Mouse (Mus musculus) urinary bladder, postnatal 36 days (tissue): ENCODE measurements at regions not wholly inside any gene's neighbourhood (a gene's known extent, or its start where the extent isn't known, plus 50 kb on each side); places are given as distances from the start of the nearest gene placed in this dataset.

Experiments used
- DNase-seq, 2 experiments: peaks; one replicate each; pipeline ENCODE4 v3.0.0; 2022; ENCODE audit warnings: low spot score in 2 of 2, mixed read lengths in 1 of 2

DNA sequence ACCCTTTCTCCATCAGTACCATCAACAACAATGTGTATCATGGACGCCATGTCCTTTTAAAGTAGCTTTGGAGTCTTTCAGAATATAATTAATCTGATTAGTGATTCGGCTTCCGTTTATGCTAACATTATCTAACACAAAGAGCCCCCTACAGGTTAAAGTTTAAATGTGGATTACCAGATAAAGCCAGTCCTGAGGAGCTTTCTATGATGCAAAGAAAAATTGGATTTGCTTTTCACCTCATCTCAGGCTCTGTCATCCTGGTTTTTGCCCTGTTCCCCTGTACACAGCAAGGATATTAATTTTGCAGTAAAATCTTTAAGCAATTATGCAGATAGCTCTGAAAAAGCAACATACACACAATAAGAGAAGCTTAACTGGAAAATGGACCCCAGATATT lies 412.7 kb upstream of the Tbc1d2b start:
- no peak for DNase-seq

DNA sequence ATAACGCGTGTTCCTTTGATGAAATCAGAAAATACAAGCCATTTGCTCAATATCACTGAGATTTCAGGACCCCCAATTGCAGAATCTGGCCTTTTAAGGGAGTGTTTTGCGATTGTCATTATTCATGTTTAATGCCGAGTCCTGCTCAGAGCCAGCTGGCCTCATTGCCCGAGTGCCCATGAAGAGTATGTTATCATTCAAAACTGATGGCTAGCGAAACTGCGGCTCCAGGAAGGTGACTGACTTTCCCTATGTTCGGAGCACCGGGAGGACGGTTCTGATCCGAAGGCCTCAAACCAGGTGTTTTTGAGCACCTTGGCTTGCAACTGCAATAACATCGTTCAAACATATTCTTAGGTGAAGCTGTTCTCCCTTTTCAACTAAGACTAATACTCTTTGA lies 419.5 kb upstream of the Tbc1d2b start:
- no peak for DNase-seq

DNA sequence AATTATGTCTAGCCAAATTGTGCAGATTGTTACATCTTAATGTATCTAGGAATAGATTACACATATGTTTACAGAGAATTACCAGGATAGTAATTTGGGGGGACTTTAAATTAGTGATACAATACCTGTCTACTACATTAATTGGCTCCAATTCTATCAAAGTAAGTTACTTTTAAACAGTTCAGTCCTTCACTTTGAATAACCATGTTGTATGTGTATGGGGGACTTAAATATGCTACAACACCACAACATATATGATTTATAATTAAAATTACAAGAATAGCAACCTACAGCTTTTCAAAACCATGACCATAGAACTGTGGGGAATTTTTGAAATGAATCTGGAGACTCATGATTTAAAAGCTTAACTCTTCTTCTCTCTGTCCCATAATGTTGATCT lies 420.5 kb upstream of the Tbc1d2b start:
- DNase-seq: no peak

DNA sequence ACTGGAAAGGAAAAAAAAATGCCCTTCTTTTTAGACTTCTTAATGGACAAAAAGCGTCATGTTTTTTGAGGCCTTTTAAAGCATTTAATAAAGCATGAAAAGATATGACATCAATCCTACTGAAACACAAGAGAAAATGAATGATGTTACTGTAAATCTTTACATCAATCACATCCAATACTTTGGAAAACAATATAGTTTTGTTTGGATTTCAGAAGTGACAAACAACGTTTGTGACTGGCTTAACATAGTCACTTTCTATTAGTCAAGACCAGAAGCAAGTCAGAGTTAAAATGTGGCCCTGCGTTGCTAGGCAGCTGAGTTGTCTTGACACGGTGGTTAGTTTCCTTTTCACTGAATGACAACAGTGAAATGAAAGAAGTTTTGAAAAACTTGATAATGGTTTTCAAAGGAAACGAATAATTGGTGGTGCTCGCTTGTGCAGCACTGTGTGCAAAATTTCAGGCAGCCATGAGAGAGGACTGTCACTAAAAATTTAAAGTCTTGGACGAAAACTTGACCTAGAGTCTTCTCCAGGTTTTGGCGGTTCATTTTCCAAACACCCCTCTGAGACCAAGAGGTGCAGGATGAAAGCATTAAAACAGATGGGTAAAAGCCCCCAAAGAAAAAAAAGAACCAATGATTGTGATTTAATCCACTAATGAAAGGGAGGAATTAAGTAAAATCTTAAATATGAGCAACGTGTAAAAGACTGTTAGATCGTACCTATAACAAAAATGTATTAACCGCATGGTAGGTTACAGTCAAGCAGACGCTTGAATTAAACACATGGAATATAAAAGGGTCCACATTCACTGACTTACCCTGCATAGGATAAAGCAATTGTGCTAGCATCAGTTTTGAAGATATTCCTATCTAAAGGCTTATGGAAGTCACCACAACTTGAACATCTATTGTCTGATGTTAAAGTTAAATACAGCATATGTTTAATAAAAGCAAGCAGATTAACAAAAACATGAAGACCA lies 421.4 kb upstream of the Tbc1d2b start:
- no peak for DNase-seq

DNA sequence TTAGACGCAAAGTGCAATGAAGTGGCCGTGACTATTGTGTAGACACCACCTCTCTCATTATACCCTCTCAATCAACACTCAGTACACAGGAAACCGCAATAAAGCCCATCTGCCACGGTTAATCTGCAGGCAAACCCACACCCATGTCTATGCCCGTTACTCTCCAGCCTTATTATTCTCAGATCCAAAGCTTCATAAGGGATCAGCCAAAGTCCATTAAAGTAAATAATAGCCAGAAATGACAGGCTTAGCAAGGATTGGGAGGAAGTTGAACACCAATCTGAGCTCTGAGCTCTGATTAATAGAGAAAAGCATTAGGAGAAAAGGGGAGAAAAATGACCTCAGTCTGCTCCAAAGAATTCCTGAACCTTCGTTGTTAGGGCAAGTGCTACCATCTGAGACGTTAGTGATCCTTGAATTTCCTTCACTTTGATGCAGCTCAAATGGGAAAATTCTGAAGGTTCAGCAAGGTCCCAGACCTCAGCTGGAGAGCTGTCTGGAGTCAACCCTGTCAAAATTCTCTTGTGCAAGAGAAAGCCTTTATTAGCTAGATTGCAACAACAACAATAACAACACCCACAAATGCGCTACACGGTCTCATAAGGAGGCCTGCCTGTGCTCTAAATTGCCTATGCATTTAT lies 422.5 kb upstream of the Tbc1d2b start:
- no peak for DNase-seq

DNA sequence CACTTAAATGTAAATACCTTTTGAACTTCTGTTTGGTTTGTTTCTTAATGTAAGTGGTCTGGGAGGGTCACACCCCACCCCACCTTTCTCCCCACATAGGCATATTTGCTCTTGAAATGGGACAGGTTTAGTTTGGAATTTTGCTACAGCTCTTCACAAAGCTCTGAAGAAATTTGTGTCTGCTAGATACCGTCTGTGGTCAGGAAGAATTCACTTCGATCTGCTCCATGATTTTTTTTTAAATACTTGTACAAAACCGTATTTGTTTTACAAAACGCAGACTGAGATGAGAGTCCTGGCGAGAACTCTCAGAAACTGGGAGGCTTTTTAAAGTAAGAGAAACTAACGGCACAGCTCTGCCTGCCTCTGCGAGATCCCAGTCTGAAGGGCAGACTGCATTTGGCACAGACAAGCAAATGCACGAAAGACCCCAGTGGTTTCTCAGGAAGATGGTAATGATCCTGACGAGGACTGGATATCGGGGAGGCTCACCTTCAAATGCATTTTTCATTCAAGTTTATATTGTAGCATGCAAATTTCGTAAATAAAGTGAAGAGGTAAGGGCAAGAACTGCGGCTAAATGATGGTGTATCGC lies 423.5 kb upstream of the Tbc1d2b start:
- no peak for DNase-seq

DNA sequence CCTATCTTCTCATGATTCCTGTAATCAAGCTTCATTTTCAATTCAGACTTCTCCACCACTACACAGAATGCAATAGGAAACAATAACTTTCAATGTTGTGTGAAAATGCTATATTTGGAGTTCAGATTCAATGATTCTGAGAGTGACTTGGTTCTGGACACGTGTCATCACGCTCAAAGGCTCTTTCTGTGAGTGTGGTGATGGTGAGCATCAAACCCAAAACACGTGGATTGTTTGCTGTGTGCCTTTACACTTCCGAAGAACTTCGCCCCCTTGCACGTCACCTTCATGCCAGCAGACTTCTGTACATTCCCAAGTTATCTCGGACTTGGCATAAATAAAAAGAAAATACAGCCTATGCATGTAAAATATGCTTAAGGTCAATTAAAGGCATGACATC lies 425.1 kb upstream of the Tbc1d2b start:
- no peak for DNase-seq

DNA sequence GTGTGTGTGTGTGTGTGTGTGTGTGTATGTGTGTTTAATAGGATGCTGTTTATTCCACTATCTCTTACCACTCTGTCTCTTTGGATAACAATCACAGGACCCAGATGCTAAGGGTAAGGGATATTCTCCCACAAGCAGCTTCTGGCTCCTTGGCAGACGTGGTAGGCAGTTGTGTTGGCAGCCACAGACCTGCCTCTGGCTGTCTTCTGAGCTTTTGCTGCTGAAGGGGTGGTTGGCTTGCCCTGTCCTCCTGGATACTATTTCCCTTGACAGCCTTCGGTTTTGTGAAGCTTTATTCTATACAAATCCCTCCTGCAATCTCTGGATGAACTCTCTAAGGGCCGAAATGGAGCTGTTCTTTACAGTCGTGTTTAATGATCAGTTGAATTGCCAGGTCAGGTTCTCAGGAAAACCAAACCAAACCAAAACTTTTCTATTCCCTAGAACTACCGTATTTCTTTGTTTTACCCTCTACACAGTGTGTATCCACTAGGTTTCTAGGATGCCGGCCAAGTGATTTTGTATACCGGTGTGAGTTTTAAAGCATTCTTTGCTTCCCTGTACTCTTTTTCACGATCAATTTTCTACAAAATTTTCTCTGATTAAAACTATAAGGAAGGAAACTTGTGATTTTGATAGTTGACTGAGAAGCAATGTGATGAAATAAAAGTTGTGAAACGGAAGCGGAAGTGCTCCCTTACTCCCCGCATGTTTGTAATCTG lies 426.8 kb upstream of the Tbc1d2b start:
- no peak for DNase-seq

DNA sequence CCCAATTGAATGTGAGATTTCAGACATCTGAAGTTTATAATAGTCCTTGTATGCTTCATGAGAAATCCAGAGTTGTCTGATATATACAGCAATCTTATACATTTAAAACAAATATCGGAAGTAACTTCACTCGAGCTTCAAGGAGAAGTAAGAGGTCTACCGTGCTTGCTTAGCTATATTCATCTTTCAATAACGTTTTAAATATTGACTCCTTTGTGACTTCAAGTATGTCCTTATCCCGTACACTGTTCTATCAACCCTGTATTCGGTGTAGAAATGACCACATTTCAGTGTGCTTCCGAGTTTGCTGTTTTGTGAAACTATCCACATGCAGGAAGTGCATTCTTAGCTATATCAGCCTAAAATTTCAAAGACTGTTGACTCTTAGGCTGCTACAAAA lies 427.8 kb upstream of the Tbc1d2b start:
- no peak for DNase-seq

DNA sequence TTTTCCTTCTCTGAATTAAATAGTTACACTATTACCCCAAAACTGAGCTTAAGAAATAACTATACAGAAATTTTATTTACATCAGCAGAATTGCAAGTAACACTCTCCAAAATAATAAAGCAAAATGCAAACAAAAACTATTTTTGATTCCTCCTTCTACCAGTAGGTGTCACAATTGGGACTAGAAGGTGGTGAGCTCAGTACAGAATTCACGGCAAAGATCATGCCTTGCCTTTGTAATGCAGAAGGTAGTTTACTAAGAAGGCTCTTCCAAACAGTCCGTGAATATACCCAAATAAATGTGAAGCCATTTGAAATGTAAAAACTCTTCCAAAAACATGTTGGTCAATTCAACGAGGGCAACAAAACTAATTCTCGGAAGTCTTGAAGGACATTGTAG lies 428.5 kb upstream of the Tbc1d2b start:
- no peak for DNase-seq

DNA sequence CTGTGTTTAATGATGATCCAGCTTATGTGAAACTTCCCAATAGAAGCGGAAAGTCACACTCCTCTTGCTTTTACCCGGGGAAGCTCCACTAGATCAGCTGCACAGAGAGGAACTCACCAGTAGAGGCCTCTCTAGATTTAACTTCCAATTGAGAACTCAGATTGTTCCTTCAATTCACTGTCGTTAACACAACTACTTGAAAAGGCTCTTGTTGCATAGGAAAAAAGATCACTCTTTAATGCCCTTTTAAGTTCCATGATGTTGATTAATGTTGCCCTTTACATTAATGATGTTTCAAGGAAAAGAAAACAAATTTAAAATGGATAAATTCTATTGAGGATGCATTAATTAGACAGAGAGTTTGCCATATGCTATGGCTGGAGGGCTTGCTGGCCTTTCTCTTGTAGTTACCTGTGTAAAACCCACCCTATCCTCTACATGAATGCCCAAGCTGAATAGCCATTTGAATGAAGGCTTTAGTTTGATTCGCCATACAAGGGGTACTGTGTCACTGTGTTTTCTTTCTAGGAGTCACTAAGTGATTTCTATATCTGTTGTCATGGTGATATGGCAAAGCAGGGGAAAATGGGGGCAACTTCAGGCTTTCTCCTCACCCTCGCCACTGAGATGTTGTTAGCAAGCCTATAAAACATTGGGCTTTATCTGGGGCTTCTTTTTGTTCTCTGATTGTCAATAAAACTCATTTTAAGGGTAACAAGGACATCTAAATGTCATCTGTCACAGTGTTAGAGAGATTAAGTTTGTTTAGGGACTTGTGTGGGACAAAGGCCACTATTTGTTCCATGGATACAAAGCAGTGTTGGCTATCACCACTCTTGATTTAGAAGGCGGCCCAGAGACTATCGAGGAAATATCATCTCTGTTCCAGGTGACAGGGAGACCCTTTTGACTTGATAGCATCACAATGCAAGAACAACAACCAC lies 429.9 kb upstream of the Tbc1d2b start:
- no peak for DNase-seq

DNA sequence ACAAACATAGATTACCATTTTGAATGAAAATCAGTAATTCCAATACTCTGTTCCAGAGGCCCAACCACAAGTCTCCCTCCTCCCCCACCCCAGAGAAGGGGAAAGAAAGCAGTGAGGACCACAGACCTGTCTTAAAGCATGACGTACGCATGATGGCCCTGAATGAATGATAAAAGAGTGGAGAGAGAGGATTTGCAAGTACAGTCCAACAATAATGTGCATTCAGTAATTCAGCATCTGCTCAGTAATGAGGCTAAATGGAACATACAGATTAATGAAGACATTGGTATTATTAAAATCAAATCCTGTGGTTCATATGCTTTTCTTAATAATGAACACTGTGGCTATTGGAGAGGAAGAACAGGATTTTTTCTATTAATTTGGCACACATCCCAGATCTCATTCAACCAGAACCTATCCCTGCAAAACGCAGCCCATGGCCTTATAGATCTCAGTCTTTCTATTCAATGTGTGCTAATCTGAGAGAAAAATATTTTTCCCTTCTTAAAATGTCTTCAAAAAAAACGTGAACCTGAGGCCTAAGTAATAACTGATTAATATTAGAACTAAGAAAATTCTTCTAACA lies 430.7 kb upstream of the Tbc1d2b start:
- no peak for DNase-seq

DNA sequence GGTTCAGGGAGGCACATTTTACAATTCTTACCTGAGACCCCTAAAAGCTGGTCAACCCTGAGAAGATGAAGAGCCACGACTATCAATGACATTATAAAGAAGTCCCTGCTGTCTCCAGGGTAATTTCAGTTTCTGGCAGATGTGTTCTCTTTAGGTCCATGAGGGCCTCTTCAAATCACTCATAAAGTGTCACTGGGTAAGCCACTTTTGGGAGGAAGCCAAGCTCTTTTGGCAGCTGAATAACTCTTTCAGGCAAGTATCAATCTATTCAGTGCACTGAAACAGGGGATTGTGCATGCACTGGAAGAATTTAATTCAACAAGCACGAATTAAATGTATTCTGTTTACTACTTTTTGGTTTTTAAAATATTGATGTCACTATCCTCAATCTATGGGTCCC lies 443.1 kb upstream of the Tbc1d2b start:
- DNase-seq: peak in 1 of 2 experiments; percentile 3

DNA sequence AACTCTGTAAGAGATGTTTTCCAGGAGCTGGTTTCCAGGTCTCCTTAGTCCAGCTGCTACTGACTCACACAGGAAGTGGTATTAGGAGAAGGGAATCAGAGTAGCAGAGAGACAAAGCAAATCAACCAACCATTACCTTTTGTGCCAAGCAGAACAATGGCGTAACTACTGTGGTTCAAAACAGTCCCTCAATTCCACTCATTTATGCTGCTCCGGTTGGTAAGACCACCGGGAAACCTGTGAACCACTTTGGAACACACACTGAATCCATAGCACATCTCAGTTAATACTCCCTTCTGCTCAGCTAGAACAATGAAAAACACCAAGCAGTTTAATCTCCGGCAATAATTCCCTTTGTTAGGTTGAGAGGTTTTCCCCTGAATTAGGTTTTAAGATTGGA lies 460.8 kb upstream of the Tbc1d2b start:
- DNase-seq: no peak

DNA sequence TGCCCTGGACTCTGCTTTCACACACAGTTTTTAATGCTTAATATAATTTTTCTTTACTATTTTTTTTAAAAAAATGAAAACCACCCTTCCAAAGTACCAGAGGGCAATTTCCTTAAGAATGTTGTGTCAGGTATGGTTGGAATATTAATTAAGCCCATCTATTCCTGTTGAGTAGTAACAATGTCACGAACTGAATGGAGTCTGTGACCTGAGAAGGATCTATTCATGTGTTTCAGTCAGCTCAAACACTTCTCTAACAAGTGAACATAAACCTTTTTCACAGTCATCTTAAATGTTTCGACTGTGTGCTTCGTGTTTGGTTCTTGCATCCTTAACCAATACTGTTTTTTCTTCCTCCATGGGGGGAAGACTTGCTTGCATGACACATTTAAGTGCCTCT lies 486.6 kb upstream of the Tbc1d2b start:
- no peak for DNase-seq

DNA sequence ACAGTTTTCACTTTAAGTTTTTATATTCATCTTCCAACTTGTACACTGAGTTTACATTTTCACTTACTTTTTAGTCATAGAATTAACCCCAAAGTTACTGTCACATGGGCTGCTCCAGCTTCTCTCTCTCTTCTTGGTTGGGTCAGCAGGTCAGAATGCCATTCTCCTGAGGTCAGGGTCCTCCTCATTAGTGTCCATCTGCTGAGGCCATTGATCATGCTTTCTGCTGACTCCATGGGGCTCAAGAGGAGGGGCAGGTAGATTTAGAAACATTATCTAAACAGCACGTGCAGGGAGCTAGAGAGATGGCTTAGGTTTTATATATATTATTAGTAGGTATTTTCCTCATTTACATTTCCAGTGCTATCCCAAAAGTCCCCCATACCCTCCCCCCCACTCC lies 503.7 kb upstream of the Tbc1d2b start:
- no peak for DNase-seq

DNA sequence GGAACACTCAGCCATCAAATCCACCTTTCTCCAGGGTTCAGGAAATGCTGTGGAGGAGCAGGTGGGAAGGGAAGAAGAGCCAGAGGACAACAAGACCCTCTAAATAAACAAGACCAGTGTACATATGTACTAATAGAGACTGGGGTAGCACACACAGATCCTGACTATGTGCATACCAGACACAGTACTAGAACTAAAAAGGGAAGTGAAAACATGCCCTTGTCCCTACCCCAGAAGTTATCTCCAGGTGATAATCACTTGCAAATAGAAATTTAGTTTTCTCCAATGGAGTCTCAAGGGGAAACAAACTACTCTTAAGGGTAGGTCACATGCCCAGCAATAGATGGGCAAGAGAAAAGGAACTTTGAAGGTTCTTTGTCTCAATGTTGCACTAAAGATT lies 518.9 kb upstream of the Tbc1d2b start:
- DNase-seq: no peak

DNA sequence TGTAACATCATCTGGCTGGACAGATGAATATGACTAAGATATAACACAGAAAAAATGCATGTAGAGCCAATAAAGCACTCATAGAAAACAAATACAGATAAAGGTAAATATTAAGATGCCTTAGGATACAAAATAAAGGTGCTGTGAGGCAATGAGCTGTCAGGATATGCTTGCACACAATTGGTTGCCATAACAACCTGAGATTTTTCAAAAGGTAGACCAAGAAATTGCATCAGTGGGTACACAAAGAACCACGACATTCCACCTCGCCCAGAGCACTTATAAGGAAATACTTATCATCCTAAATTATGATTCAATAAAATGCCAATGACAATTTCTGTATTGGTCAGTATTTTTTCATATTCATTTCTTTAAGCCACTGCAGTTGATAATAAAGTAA lies 521.3 kb upstream of the Tbc1d2b start:
- no peak for DNase-seq

DNA sequence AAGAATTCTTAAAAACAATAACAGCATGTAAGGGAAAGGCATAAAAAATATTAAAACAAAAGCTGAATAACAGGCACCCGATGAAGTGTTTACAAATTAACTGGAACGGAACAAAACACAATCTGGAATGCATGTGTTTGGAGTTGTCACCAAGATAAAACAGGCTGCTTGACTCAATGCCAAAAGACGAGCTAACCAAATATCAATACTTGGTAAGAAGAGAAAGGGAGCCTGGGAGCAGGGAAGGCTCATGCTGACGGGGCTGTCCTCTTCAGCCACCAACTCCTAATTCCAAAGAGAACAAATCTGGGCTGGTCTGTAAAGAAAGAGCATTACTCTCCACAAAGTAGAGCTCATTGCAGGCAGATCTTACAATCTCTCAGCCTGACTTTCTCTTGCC lies 545.4 kb upstream of the Zic4 start:
- no peak for DNase-seq

DNA sequence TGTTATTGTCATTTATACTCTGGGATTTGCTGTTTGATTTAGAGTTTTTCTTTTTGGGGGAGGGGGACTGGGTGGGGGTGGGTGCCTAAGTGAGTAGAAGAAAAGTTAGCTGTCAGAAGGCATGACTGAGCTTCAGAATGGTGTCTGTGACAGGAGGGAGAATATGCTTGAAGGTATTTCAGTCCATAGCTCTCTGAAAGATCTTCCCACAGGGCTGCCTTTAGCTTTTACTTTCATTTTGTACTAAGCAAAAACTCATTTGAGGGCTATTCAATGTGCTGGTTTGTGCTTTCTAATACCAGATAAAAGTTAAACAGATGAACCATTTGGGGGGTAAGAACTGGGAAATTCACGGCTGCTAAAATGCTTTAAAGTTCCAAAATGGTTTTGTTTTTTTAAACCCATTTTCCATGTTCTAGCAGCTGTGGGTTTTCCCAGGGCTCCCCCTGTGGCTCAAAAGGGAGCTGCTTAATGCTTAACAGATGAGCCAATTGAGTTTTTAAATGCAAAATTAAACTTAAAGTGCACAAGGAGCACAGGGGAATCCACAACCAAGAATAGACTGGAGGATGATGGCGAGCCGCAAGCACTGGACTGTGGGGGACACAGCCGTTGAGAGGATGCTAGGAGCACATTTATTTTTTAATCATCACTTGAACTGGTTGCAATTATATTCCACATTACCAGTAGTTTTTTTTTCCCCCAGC lies 538.5 kb upstream of the Zic4 start:
- DNase-seq: no peak
